Mouse (Mus musculus) retina, postnatal 7 days (tissue): ENCODE results near the gene Rplp2.
"Not testable (repeated sequence)": the region's sequence is repeated elsewhere in the genome, so short reads cannot be mapped to it uniquely, and the experiment has no call there.

Source experiments
- DNase-seq: peaks from one replicate; pipeline ENCODE4 v3.0.0-alpha.2; 2012; ENCODE audit warnings: low read depth, low spot score

Gene Rplp2

GRCm38 (mm10) chr7:141447110-141447991, at the start of gene Rplp2:
Rplp2 (plus strand) TSS chr7:141447370.
- DNase-seq = peak; percentile 86

- DNase-seq = no peak
Measured at GRCm38 (mm10) chr7:141403305-141403704, 43.9 kb upstream of the Rplp2 start.

- DNase-seq = no peak
Measured at GRCm38 (mm10) chr7:141405466-141405865, 41.7 kb upstream of the Rplp2 start.

GRCm38 (mm10) chr7:141407670-141408069, 39.5 kb upstream of the Rplp2 start:
- DNase-seq = not testable (repeated sequence)

- peak; percentile 84 for DNase-seq
Measured at GRCm38 (mm10) chr7:141408833-141409232, 38.3 kb upstream of the Rplp2 start.

- DNase-seq = no peak
Measured at GRCm38 (mm10) chr7:141410631-141411030, 36.5 kb upstream of the Rplp2 start.

GRCm38 (mm10) chr7:141411667-141412066, 35.5 kb upstream of the Rplp2 start:
- DNase-seq = no peak

GRCm38 (mm10) chr7:141413331-141413730, 33.8 kb upstream of the Rplp2 start:
- no peak for DNase-seq

GRCm38 (mm10) chr7:141413809-141414584, 33.2 kb upstream of the Rplp2 start, which contains the start of gene Gatd1:
Gatd1 (minus strand) TSS chr7:141414136.
- DNase-seq = peak; percentile 100

- no peak for DNase-seq
Measured at GRCm38 (mm10) chr7:141416144-141416841, 30.9 kb upstream of the Rplp2 start.

- DNase-seq = no peak
Measured at GRCm38 (mm10) chr7:141417731-141418681, 29.2 kb upstream of the Rplp2 start.

- no peak for DNase-seq
Measured at GRCm38 (mm10) chr7:141418970-141419369, 28.2 kb upstream of the Rplp2 start.

- no peak for DNase-seq
Measured at GRCm38 (mm10) chr7:141420030-141420702, 27.0 kb upstream of the Rplp2 start.

- no peak for DNase-seq
Measured at GRCm38 (mm10) chr7:141423811-141424210, 23.4 kb upstream of the Rplp2 start.

GRCm38 (mm10) chr7:141426948-141427730, 20.0 kb upstream of the Rplp2 start:
- no peak for DNase-seq

- no peak for DNase-seq
Measured at GRCm38 (mm10) chr7:141428701-141429100, 18.5 kb upstream of the Rplp2 start.

- no peak for DNase-seq
Measured at GRCm38 (mm10) chr7:141429310-141429709, 17.9 kb upstream of the Rplp2 start, which contains the start of gene Cend1. Cend1 (minus strand) TSS chr7:141429491.

GRCm38 (mm10) chr7:141429840-141430584, 17.2 kb upstream of the Rplp2 start:
- DNase-seq = no peak
